Comparison of ENCODE assay signal across 14 mouse cellular contexts in genomic region chr16:22061555-22062160, GRCm38 (mm10). TPM values are rescaled to one million over a fixed set of nuclear protein-coding genes. Genes with fewer than 3 reads are reported as not detected.
DNase-seq lines count a peak whose midpoint lies in the region; ATAC-seq lines count a peak whose summit lies in the region.
"Had no signal": no experiment of that assay in that cellular context is flagged by ENCODE, and none has a peak within 500 bp of the region (broad histone marks: within the 10 kb centered on the region; RNA-seq: fewer than 3 reads in every experiment).

No protein-coding gene starts in this region.

- ATAC-seq in liver, embryonic 13.5 days (ENCODE audit: low read depth): no peak
- ATAC-seq: forebrain, postnatal 0 days had no signal

- H3K27me3 ChIP-seq in liver, embryonic 13.5 days: no peaks in the 10 kb centered on the region
- H3K27me3 ChIP-seq: embryonic facial prominence, embryonic 13.5 days had no signal

- H3K36me3 ChIP-seq in liver, embryonic 13.5 days: peaks cover 9% of the 10 kb centered on the region; the same call in 1 of the 2 replicates

- 24% methylated on average over 14 of the region's 14 CpGs for WGBS in liver, embryonic 13.5 days (ENCODE audit: insufficient replicate concordance)

- H3K27ac ChIP-seq in liver, embryonic 13.5 days: no peak overlapping the region
- H3K27ac ChIP-seq: embryonic facial prominence, embryonic 13.5 days; hindbrain, embryonic 10.5 days; kidney, postnatal 0 days had no signal

- no peaks in the 10 kb centered on the region for H3K9me3 ChIP-seq in liver, embryonic 13.5 days (replicated peaks)
- H3K9me3 ChIP-seq: embryonic facial prominence, embryonic 13.5 days; hindbrain, embryonic 10.5 days had no signal

- no peak overlapping the region for H3K4me3 ChIP-seq in liver, embryonic 13.5 days (replicated peaks)
- H3K4me3 ChIP-seq: embryonic facial prominence, embryonic 13.5 days; hindbrain, embryonic 10.5 days had no signal

- H3K9ac ChIP-seq in liver, embryonic 13.5 days: no peak overlapping the region
- H3K9ac ChIP-seq: embryonic facial prominence, embryonic 13.5 days; forebrain, postnatal 0 days had no signal

- peak overlapping the region; percentile 15; the same call in 1 of the 2 replicates for H3K4me2 ChIP-seq in liver, embryonic 13.5 days
- H3K4me2 ChIP-seq: embryonic facial prominence, embryonic 13.5 days had no signal

- DNase-seq in spleen, adult 18-20 months: peak; percentile 15 to 21
- DNase-seq in spleen, postnatal 14 days (ENCODE audit: low spot score in 2 of 2): no peak
- peak; percentile 42 for DNase-seq in ZHBTc4 (ENCODE audit: low read depth, low spot score)
- DNase-seq in liver, embryonic 13.5 days: no peak
- peak; percentile 50 for DNase-seq in thymus, postnatal 14 days
- DNase-seq in layer of hippocampus, adult 8-10 months (ENCODE audit: low spot score in 2 of 2): no peak
- DNase-seq in urinary bladder, adult 2 months (ENCODE audit: low spot score): no peak
- no peak for DNase-seq in testis, postnatal 10 days (ENCODE audit: low spot score)
- DNase-seq: forebrain, postnatal 0 days; heart, adult 18-20 months; right cerebral cortex, adult 18-20 months had no signal

- peaks cover 13% of the 10 kb centered on the region for H3K4me1 ChIP-seq in liver, embryonic 13.5 days (replicated peaks)
- H3K4me1 ChIP-seq: embryonic facial prominence, embryonic 13.5 days; hindbrain, embryonic 10.5 days had no signal

RNA-seq across cellular contexts. Expression of gene Senp2, which starts 52.4 kb away (rescaled TPM):
- 35.2 and 44.1 TPM in 2 replicates for polyA plus RNA-seq in liver, embryonic 13.5 days (2015; fragmentation: Nextera tagmentation; extraction: Ambion mirVana)
- 10 to 100 TPM; 76.1 to 92.0 (median 84.2) TPM for total RNA-seq in layer of hippocampus, adult 8-10 months (2022)
- 36.8 and 37.0 TPM in 2 replicates for polyA plus RNA-seq in urinary bladder, adult 2 months (2012; rRNA removed)

Comparison
In these comparisons a context has a peak if more than half of its experiments do, and no peak if none do; other contexts are left out.
1. DNase-seq: peak in spleen, adult 18-20 months (2 of 2), ZHBTc4 (single experiment) and thymus, postnatal 14 days (single experiment); none in spleen, postnatal 14 days (0 of 2), liver, embryonic 13.5 days (single experiment), layer of hippocampus, adult 8-10 months (0 of 2), urinary bladder, adult 2 months (single experiment) and testis, postnatal 10 days (single experiment).